Mouse (Mus musculus) G1E (cell line): Measurements from ENCODE around the gene Nenf.
A peak's percentile ranks its signal among the peaks of the same experiment; 100 is the strongest.

Experiments used
- CTCF ChIP-seq: IDR thresholded peaks from 2 replicates; pipeline ENCODE4 v1.5.1; 2012; ENCODE audit warnings: low read depth, low read length, inconsistent platforms, mixed read lengths
- GATA1 ChIP-seq: IDR thresholded peaks from 2 replicates; pipeline ENCODE4 v1.6.1; 2012; ENCODE audit warnings: borderline replicate concordance, low read length, inconsistent platforms, mixed read lengths
- GATA2 ChIP-seq: IDR thresholded peaks from 2 replicates; pipeline ENCODE4 v1.6.1; 2012; ENCODE audit warnings: low read depth, low read length, inconsistent platforms, borderline replicate concordance
- POLR2AphosphoS5 ChIP-seq: IDR thresholded peaks from 2 replicates; pipeline ENCODE4 v1.6.1; 2012; ENCODE audit warnings: low read depth, low read length, inconsistent platforms; ENCODE audit not compliant: insufficient replicate concordance
- TAL1 ChIP-seq: conservative IDR thresholded peaks from 2 replicates; pipeline ENCODE4 v1.6.1; 2012; ENCODE audit warnings: low read depth, low read length, inconsistent platforms, mixed read lengths

DNA sequence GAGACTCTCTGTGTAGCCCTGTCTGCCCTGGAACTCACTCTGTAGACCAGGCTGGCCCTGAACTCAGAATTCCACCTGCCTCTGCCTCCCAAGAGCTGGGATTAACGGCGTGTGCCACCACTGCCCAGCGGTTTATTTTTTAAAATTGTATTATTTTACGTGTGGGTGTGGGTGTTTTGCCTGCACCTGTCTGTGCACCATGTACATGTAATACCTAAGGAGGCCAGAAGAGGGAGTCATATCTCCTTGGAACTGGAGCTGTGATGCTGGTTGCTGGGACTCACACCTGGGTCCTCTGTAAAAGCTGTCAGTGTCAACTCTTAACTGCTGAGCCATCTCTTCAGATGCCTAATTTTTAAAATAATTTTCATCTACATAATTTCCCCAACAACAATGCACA lies 46.5 kb upstream of the Nenf start:
- TF ChIP-seq CTCF: peak; percentile 55
- TF ChIP-seq POLR2AphosphoS5: no peak
- no peak for TF ChIP-seq TAL1
- no peak for TF ChIP-seq GATA1
- no peak for TF ChIP-seq GATA2
